20 mouse cellular contexts compared by ENCODE assay signal in genomic region chr2:79555395-79555794, GRCm38 (mm10).
A peak's percentile ranks its signal among the peaks of the same experiment; 100 is the strongest.
DNase-seq lines count a peak whose midpoint lies in the region; ATAC-seq lines count a peak whose summit lies in the region.
"Had no signal": no experiment of that assay in that cellular context is flagged by ENCODE, and none has a peak within 500 bp of the region (broad histone marks: within the 10 kb centered on the region; RNA-seq: fewer than 3 reads in every experiment).

No protein-coding gene starts in this region.

- no peaks in the 10 kb centered on the region for H3K36me3 ChIP-seq in stomach, embryonic 16.5 days (ENCODE audit: control insufficient read depth, insufficient read depth, low read length)
- no peaks in the 10 kb centered on the region for H3K36me3 ChIP-seq in hindbrain, embryonic 13.5 days
- H3K36me3 ChIP-seq: embryonic facial prominence, embryonic 15.5 days; intestine, embryonic 15.5 days had no signal

- no peaks in the 10 kb centered on the region for H3K9me3 ChIP-seq in stomach, embryonic 16.5 days (replicated peaks; ENCODE audit: control insufficient read depth, low read length)
- H3K9me3 ChIP-seq in hindbrain, embryonic 13.5 days = no peaks in the 10 kb centered on the region
- H3K9me3 ChIP-seq: embryonic facial prominence, embryonic 15.5 days; intestine, embryonic 15.5 days had no signal

- ATAC-seq in stomach, embryonic 16.5 days (ENCODE audit: insufficient read depth, low FRiP score) = peak; percentile 17; the same call in 1 of the 2 replicates
- ATAC-seq in hindbrain, embryonic 13.5 days (ENCODE audit: low FRiP score) = no peak
- ATAC-seq: forebrain, embryonic 16.5 days; intestine, embryonic 15.5 days had no signal

- peaks cover 7% of the 10 kb centered on the region; the same call in 1 of the 2 replicates for H3K4me1 ChIP-seq in stomach, embryonic 16.5 days (ENCODE audit: control insufficient read depth, insufficient read depth, low read length)
- no peaks in the 10 kb centered on the region for H3K4me1 ChIP-seq in hindbrain, embryonic 13.5 days (replicated peaks)
- H3K4me1 ChIP-seq: embryonic facial prominence, embryonic 15.5 days; intestine, embryonic 15.5 days had no signal

- no peak overlapping the region for H3K4me3 ChIP-seq in stomach, embryonic 16.5 days (replicated peaks; ENCODE audit: low read length)
- H3K4me3 ChIP-seq in hindbrain, embryonic 13.5 days = no peak overlapping the region
- H3K4me3 ChIP-seq: embryonic facial prominence, embryonic 15.5 days; erythroblast, embryonic 14.5 days; intestine, embryonic 15.5 days had no signal

- H3K4me2 ChIP-seq in stomach, embryonic 16.5 days (ENCODE audit: low read depth, low read length) = no peak overlapping the region
- no peak overlapping the region for H3K4me2 ChIP-seq in hindbrain, embryonic 13.5 days
- H3K4me2 ChIP-seq: embryonic facial prominence, embryonic 15.5 days; hindbrain, embryonic 14.5 days; intestine, embryonic 15.5 days had no signal

- DNase-seq in 3T3-L1 (ENCODE audit: low read depth, low spot score) = peak; percentile 55
- DNase-seq in 416B (ENCODE audit: low read depth) = peak; percentile 78
- DNase-seq in Muller cell, postnatal 12 days (ENCODE audit: inconsistent ontology term) = peak; percentile 72
- DNase-seq in lung, postnatal 10 days = no peak
- DNase-seq in cerebellum, postnatal 4 days (ENCODE audit: low spot score in 2 of 2) = no peak
- DNase-seq: adrenal gland, adult 8-10 months; adrenal gland, postnatal 36 days; cerebellum, adult 2 months; cerebellum, postnatal 10 days; embryo, embryonic 11 days; gastrocnemius, postnatal 14 days; heart, postnatal 10 days; kidney, adult 8-10 months had no signal

- H3K27me3 ChIP-seq in stomach, embryonic 16.5 days (ENCODE audit: control insufficient read depth, insufficient read depth, low read length) = no peaks in the 10 kb centered on the region
- no peaks in the 10 kb centered on the region for H3K27me3 ChIP-seq in hindbrain, embryonic 13.5 days
- H3K27me3 ChIP-seq: embryonic facial prominence, embryonic 15.5 days; intestine, embryonic 15.5 days had no signal

- no peak overlapping the region for H3K9ac ChIP-seq in stomach, embryonic 16.5 days (ENCODE audit: low read length)
- no peak overlapping the region for H3K9ac ChIP-seq in hindbrain, embryonic 13.5 days
- H3K9ac ChIP-seq: embryonic facial prominence, embryonic 15.5 days; hindbrain, embryonic 14.5 days; intestine, embryonic 15.5 days had no signal

- 48% methylated on average over 2 of the region's 2 CpGs for WGBS in stomach, embryonic 16.5 days
- 67% methylated on average over 2 of the region's 2 CpGs for WGBS in hindbrain, embryonic 13.5 days

- H3K27ac ChIP-seq in stomach, embryonic 16.5 days (ENCODE audit: low read length) = no peak overlapping the region
- H3K27ac ChIP-seq in hindbrain, embryonic 13.5 days = no peak overlapping the region
- H3K27ac ChIP-seq: embryonic facial prominence, embryonic 15.5 days; hindbrain, embryonic 14.5 days; intestine, embryonic 15.5 days had no signal

Comparison
In these comparisons a context has a peak if more than half of its experiments do, and no peak if none do; other contexts are left out.
1. DNase-seq: peak in 3T3-L1 (single experiment), 416B (single experiment) and Muller cell, postnatal 12 days (single experiment); none in lung, postnatal 10 days (single experiment) and cerebellum, postnatal 4 days (0 of 2).